Mouse (Mus musculus) megakaryocyte, embryonic 14.5 days (primary cell): ENCODE results near the gene Zfp764.

Source experiments
- FLI1 ChIP-seq: IDR thresholded peaks from 2 replicates; pipeline ENCODE4 v1.6.1; 2012; ENCODE audit warnings: low read length, inconsistent platforms, mixed read lengths
- GATA1 ChIP-seq: IDR thresholded peaks from 3 replicates; pipeline ENCODE4 v1.6.1; 2012; ENCODE audit warnings: mixed read lengths, low read length, inconsistent platforms, borderline replicate concordance

DNA sequence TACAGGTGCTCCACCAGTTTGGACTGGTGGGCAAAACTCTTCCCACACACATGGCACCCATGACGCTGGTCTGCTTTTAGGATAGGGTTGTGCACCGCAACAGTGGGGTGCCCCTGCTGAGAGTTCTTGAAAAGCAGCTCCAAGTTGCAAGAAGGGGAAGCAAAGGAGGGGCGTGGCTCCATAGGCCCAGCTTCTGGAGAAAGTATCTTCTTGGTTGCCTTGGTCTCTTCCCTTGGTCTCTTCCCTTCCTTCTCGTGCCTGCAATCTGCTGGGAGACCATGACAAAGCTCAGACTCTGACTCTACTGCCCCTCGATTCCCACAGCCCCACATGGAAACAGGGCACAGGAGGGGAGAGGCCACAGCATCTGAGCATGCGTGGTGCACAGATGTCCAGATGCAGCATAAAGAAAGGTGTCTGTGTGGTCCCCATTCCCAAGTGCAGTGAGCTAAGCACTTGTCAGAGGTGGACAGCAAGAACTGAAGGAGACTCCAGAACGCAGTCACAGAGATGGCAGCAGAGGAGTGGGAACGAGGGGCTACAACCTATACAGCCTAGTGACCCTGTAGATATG is 14.3 kb downstream of the Zfp764 start:
- TF ChIP-seq GATA1 (no peak), FLI1 (no peak)
